Mouse (Mus musculus): ENCODE results near the gene Psme4. TPM values are rescaled to one million over a fixed set of nuclear protein-coding genes. Genes with fewer than 3 reads are reported as not detected.

Gene Psme4
- polyA plus RNA-seq, 1 experiment from 2014 or later: 38.3 TPM

GRCm38 (mm10) chr11:30793753-30794152, 22.2 kb downstream of the Psme4 start:
- no peak overlapping the region for H3K27ac ChIP-seq (replicated peaks)
- ATAC-seq (ENCODE audit: low FRiP score, low read depth): no peak
- 97% methylated on average over 1 of the region's 1 CpGs for WGBS

GRCm38 (mm10) chr11:30797236-30797635, 25.7 kb downstream of the Psme4 start:
- Histone ChIP-seq H3K9ac (replicated peaks) (no peak overlapping the region), H3K4me3 (no peak overlapping the region)
- WGBS: 97% methylated on average over 2 of the region's 2 CpGs

More at GRCm38 (mm10) chr11:30793753-30794152, 22.2 kb downstream of the Psme4 start:
- H3K27me3 ChIP-seq: no peaks in the 10 kb centered on the region
- no peaks in the 10 kb centered on the region for H3K4me1 ChIP-seq
- H3K4me2 ChIP-seq (replicated peaks): no peak overlapping the region
- peaks cover 13% of the 10 kb centered on the region for H3K36me3 ChIP-seq
- H3K9me3 ChIP-seq: no peaks in the 10 kb centered on the region
- no peak overlapping the region for H3K9ac ChIP-seq (replicated peaks)
- H3K4me3 ChIP-seq: no peak overlapping the region

GRCm38 (mm10) chr11:30799496-30799895, 28.0 kb downstream of the Psme4 start:
- WGBS: 67% methylated on average over 1 of the region's 1 CpGs
- Histone ChIP-seq H3K4me3 (no peak overlapping the region), H3K4me1 (no peaks in the 10 kb centered on the region), H3K4me2 (replicated peaks) (no peak overlapping the region), H3K27ac (replicated peaks) (no peak overlapping the region), H3K9me3 (no peaks in the 10 kb centered on the region), H3K27me3 (no peaks in the 10 kb centered on the region), H3K9ac (replicated peaks) (no peak overlapping the region), H3K36me3 (0 out of 2 replicates have a peak, but pooled peaks cover 2% of the 10 kb centered on the region)
- no peak; the same call in 1 of the 2 replicates for ATAC-seq (ENCODE audit: low FRiP score, low read depth)

More at GRCm38 (mm10) chr11:30797236-30797635, 25.7 kb downstream of the Psme4 start:
- Histone ChIP-seq H3K27ac (replicated peaks) (no peak overlapping the region), H3K27me3 (no peaks in the 10 kb centered on the region), H3K4me2 (replicated peaks) (no peak overlapping the region), H3K4me1 (no peaks in the 10 kb centered on the region), H3K36me3 (peaks cover 13% of the 10 kb centered on the region), H3K9me3 (no peaks in the 10 kb centered on the region)
- no peak for ATAC-seq (ENCODE audit: low FRiP score, low read depth)

GRCm38 (mm10) chr11:30800091-30800490, 28.6 kb downstream of the Psme4 start:
- Histone ChIP-seq H3K9me3 (no peaks in the 10 kb centered on the region), H3K4me3 (no peak overlapping the region), H3K4me1 (no peaks in the 10 kb centered on the region), H3K27ac (replicated peaks) (no peak overlapping the region), H3K4me2 (replicated peaks) (no peak overlapping the region), H3K36me3 (peaks cover under 1% of the 10 kb centered on the region; the same call in 1 of the 2 replicates), H3K27me3 (no peaks in the 10 kb centered on the region), H3K9ac (replicated peaks) (no peak overlapping the region)
- ATAC-seq (ENCODE audit: low FRiP score, low read depth): no peak

- H3K27ac ChIP-seq (replicated peaks): no peak overlapping the region
- no peak overlapping the region for H3K4me2 ChIP-seq (replicated peaks)
- H3K4me3 ChIP-seq: no peak overlapping the region
- no peaks in the 10 kb centered on the region for H3K4me1 ChIP-seq
- no peak for ATAC-seq (ENCODE audit: low FRiP score, low read depth)
- H3K9me3 ChIP-seq: no peaks in the 10 kb centered on the region
- no peak overlapping the region for H3K9ac ChIP-seq (replicated peaks)
- H3K27me3 ChIP-seq: no peaks in the 10 kb centered on the region
- H3K36me3 ChIP-seq: peaks cover 5% of the 10 kb centered on the region; the same call in 1 of the 2 replicates
- WGBS: 90% methylated on average over 1 of the region's 1 CpGs
These were observed 30.9 kb downstream of the Psme4 start for GRCm38 (mm10) chr11:30802421-30802820.

- no peak overlapping the region for H3K9ac ChIP-seq (replicated peaks)
- no peaks in the 10 kb centered on the region for H3K4me1 ChIP-seq
- no peak for ATAC-seq (ENCODE audit: low FRiP score, low read depth)
- H3K27me3 ChIP-seq: no peaks in the 10 kb centered on the region
- H3K27ac ChIP-seq (replicated peaks): no peak overlapping the region
- H3K36me3 ChIP-seq: peaks cover 50% of the 10 kb centered on the region
- no peak overlapping the region for H3K4me3 ChIP-seq
- H3K9me3 ChIP-seq: no peaks in the 10 kb centered on the region
- no peak overlapping the region for H3K4me2 ChIP-seq (replicated peaks)
- 95% methylated on average over 5 of the region's 5 CpGs for WGBS
These were observed 49.6 kb downstream of the Psme4 start for GRCm38 (mm10) chr11:30821116-30821515.

GRCm38 (mm10) chr11:30838793-30839192, 67.3 kb downstream of the Psme4 start:
- no peak overlapping the region for H3K4me3 ChIP-seq
- H3K4me2 ChIP-seq (replicated peaks): no peak overlapping the region
- WGBS: 95% methylated on average over 2 of the region's 2 CpGs
- H3K4me1 ChIP-seq: no peaks in the 10 kb centered on the region
- no peak overlapping the region for H3K9ac ChIP-seq (replicated peaks)
- H3K27me3 ChIP-seq: no peaks in the 10 kb centered on the region
- ATAC-seq (ENCODE audit: low FRiP score, low read depth): no peak
- H3K36me3 ChIP-seq: peaks cover 55% of the 10 kb centered on the region
- no peaks in the 10 kb centered on the region for H3K9me3 ChIP-seq
- no peak overlapping the region for H3K27ac ChIP-seq (replicated peaks)

- Histone ChIP-seq H3K9me3 (no peaks in the 10 kb centered on the region), H3K27me3 (no peaks in the 10 kb centered on the region), H3K9ac (replicated peaks) (no peak overlapping the region), H3K4me3 (no peak overlapping the region), H3K4me1 (no peaks in the 10 kb centered on the region), H3K36me3 (peaks cover 47% of the 10 kb centered on the region), H3K4me2 (replicated peaks) (no peak overlapping the region), H3K27ac (replicated peaks) (no peak overlapping the region)
- WGBS: 82% methylated on average over 1 of the region's 1 CpGs
- ATAC-seq (ENCODE audit: low FRiP score, low read depth): no peak
These were observed 72.8 kb downstream of the Psme4 start for GRCm38 (mm10) chr11:30844355-30844754.

GRCm38 (mm10) chr11:30872425-30872824, 100.9 kb downstream of the Psme4 start:
- Histone ChIP-seq H3K4me3 (no peak overlapping the region), H3K9me3 (no peaks in the 10 kb centered on the region), H3K4me1 (no peaks in the 10 kb centered on the region), H3K4me2 (replicated peaks) (no peak overlapping the region), H3K27me3 (no peaks in the 10 kb centered on the region), H3K9ac (replicated peaks) (no peak overlapping the region), H3K27ac (replicated peaks) (no peak overlapping the region), H3K36me3 (peaks cover 40% of the 10 kb centered on the region)
- ATAC-seq (ENCODE audit: low FRiP score, low read depth): no peak

- Histone ChIP-seq H3K9ac (replicated peaks) (peak within 1 kb of the TSS; percentile 71), H3K36me3 (no peaks in the 10 kb centered on the region), H3K27ac (replicated peaks) (peak within 1 kb of the TSS; percentile 73), H3K27me3 (no peaks in the 10 kb centered on the region), H3K4me2 (replicated peaks) (peak within 1 kb of the TSS; percentile 78), H3K9me3 (no peaks in the 10 kb centered on the region), H3K4me1 (0 out of 2 replicates have a peak, but pooled peaks cover 2% of the 10 kb centered on the region), H3K4me3 (peak within 1 kb of the TSS; percentile 53)
- peak; percentile 96 for ATAC-seq (ENCODE audit: low FRiP score, low read depth)
- 3% methylated on average over 40 of the region's 41 CpGs for WGBS
These were observed 113.8 kb downstream of the Psme4 start, which contains the start of the genes Gpr75 and Asb3 for GRCm38 (mm10) chr11:30885171-30885871. Gene Gpr75 (plus strand): TSS chr11:30885358. Gene Asb3 (plus strand): TSS chr11:30885416.

GRCm38 (mm10) chr11:30888153-30888552, 116.6 kb downstream of the Psme4 start:
- Histone ChIP-seq H3K9ac (replicated peaks) (no peak overlapping the region), H3K36me3 (no peaks in the 10 kb centered on the region), H3K27ac (replicated peaks) (no peak overlapping the region), H3K4me1 (0 out of 2 replicates have a peak, but pooled peaks cover 2% of the 10 kb centered on the region), H3K4me2 (replicated peaks) (no peak overlapping the region), H3K27me3 (no peaks in the 10 kb centered on the region), H3K4me3 (no peak overlapping the region), H3K9me3 (no peaks in the 10 kb centered on the region)
- ATAC-seq (ENCODE audit: low FRiP score, low read depth): no peak
- WGBS: 87% methylated on average over 2 of the region's 2 CpGs

GRCm38 (mm10) chr11:30896201-30896600, 124.7 kb downstream of the Psme4 start:
- no peaks in the 10 kb centered on the region for H3K27me3 ChIP-seq
- no peak overlapping the region for H3K27ac ChIP-seq (replicated peaks)
- H3K9ac ChIP-seq (replicated peaks): no peak overlapping the region
- no peak for ATAC-seq (ENCODE audit: low FRiP score, low read depth)
- 90% methylated on average over 1 of the region's 1 CpGs for WGBS
- H3K9me3 ChIP-seq: no peaks in the 10 kb centered on the region
- H3K36me3 ChIP-seq: no peaks in the 10 kb centered on the region
- H3K4me2 ChIP-seq (replicated peaks): no peak overlapping the region
- no peaks in the 10 kb centered on the region for H3K4me1 ChIP-seq
- no peak overlapping the region for H3K4me3 ChIP-seq

All from midbrain, embryonic 12.5 days (tissue).